Mouse (Mus musculus): ENCODE measurements at regions not wholly inside any gene's neighbourhood (a gene's known extent, or its start where the extent isn't known, plus 50 kb on each side); places are given as distances from the start of the nearest gene placed in this dataset.
"Not testable (repeated sequence)": the region's sequence is repeated elsewhere in the genome, so short reads cannot be mapped to it uniquely, and the experiment has no call there.

DNA sequence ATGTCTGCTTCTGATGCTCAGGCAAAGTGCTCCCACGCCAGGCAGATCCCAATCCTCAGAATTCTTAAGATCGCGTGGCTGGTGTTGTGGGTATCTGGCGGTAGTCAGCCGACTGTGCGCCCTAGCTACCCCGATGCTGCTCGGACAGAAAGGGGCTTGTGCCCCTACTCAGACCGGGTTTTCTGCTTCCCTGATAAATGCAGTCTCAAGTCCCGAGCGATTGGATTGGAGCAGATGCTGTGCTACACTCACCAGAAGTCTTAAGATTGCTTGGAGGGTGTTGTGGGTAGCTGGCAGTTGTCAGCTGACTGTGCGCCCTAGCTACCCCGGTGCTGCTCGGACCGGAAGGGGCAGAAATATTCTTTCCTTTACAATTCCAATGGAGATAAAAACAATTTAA, 99.3 kb downstream of the Gm7489 start:
- not testable (repeated sequence) for H3K36me3 ChIP-seq; H3K4me2 ChIP-seq; H3K9me3 ChIP-seq; H3K4me1 ChIP-seq; H3K27ac ChIP-seq; H3K27me3 ChIP-seq; H3K9ac ChIP-seq; ATAC-seq (ENCODE audit: insufficient number of reproducible peaks, insufficient read depth, low FRiP score, low TSS enrichment, low read depth); H3K4me3 ChIP-seq
- 89% methylated on average over 15 of the region's 15 CpGs for WGBS

DNA sequence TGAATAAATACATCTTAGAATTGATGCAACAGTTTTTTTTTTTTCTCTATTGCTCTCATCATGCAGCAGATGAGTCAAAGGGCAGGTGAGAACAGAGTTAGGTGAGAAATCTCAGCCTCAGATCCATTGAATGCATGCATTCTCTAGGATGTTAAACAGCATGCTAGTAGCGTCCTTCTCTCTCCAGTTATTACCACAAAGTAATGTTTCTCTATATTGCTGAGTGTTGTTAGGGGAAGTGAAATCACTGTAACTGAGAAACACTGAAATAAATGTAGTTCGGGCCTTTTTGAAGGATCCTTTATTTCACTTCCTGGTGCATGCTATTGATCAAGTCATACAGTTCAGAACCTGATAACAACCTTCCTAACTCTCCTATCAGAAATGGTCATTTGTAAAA, 105.2 kb downstream of the Gm7489 start:
- no peak overlapping the region for H3K4me3 ChIP-seq
- no peaks in the 10 kb centered on the region for H3K27me3 ChIP-seq
- WGBS = 71% methylated on average over 2 of the region's 2 CpGs
- no peak for ATAC-seq (ENCODE audit: insufficient number of reproducible peaks, insufficient read depth, low FRiP score, low TSS enrichment, low read depth)
- no peaks in the 10 kb centered on the region for H3K36me3 ChIP-seq
- H3K9ac ChIP-seq = no peak overlapping the region
- H3K4me2 ChIP-seq = no peak overlapping the region
- no peak overlapping the region for H3K27ac ChIP-seq
- no peaks in the 10 kb centered on the region for H3K9me3 ChIP-seq
- H3K4me1 ChIP-seq = no peaks in the 10 kb centered on the region

DNA sequence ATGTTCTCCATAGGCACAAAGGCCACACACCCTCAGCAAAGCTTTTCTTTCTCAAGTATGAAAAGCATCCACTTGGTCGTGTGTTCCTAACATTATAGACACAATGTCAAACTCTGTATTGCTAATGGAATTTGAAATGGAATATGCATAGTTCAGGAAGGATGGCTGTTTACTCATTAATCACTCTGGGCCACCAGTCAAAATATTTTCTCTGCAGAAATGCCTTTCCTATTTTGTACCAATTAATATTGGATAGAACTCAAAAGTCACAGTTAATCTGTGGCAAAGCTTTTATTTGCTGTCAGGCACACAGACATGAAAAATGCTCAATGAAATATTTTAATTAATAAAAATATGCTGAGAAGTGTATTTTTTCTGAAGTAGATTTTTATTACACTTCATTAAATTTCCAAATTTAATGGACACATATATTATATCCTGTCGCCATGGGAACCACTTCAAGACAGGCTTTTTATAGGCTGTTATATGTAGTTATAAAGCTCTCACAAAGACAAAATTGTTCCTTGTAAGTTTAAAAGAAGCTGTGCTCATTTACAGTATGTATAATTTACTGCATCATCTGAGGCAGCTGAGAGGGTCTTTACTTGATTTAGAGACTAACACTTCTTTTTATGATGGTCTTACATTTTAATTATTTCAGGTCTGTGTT, 110.6 kb downstream of the Gm7489 start:
- Histone ChIP-seq H3K4me3 (no peak overlapping the region), H3K9me3 (no peaks in the 10 kb centered on the region), H3K4me2 (no peak overlapping the region), H3K27me3 (no peaks in the 10 kb centered on the region), H3K9ac (no peak overlapping the region), H3K27ac (no peak overlapping the region), H3K4me1 (no peaks in the 10 kb centered on the region), H3K36me3 (no peaks in the 10 kb centered on the region)
- WGBS = 69% methylated on average over 2 of the region's 2 CpGs
- no peak for ATAC-seq (ENCODE audit: insufficient number of reproducible peaks, insufficient read depth, low FRiP score, low TSS enrichment, low read depth)

DNA sequence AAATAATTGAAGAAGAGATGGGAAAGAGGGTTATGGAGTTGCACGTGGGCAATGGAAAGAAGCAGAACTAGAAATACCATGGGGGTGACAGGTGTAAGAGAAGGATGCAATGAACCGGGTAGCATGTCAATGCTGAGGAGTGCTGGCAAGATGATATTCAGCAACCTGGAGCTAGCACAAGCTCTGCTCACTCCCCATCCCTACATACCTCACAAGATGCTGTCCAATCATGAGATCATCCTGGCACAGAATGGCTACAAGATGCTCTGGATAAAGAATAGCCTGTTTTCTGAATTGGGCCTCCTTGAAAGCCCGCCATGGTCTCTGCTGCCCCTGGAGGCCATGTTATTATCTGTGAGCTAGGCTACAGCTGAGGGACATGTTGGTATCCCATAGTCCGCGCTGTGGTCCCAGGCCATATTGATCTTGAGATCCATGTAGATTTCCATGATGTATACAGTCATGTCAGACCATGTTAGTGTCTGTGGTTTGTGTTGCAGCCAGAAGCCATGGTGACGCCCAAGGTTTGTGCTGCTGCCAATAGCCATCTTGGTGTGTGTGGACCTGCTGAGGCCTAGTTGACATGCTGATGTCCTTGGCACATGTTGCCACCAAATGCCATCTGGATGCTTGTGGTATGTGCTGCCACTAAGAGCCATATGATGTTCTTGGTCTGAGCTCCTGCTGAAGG, 114.0 kb downstream of the Gm7489 start:
- no peaks in the 10 kb centered on the region for H3K4me1 ChIP-seq
- WGBS = 92% methylated on average over 6 of the region's 6 CpGs
- H3K4me3 ChIP-seq = no peak overlapping the region
- ATAC-seq (ENCODE audit: insufficient number of reproducible peaks, insufficient read depth, low FRiP score, low TSS enrichment, low read depth) = no peak
- H3K9me3 ChIP-seq = no peaks in the 10 kb centered on the region
- H3K9ac ChIP-seq = no peak overlapping the region
- H3K27ac ChIP-seq = no peak overlapping the region
- H3K36me3 ChIP-seq = no peaks in the 10 kb centered on the region
- H3K27me3 ChIP-seq = no peaks in the 10 kb centered on the region
- H3K4me2 ChIP-seq = no peak overlapping the region

DNA sequence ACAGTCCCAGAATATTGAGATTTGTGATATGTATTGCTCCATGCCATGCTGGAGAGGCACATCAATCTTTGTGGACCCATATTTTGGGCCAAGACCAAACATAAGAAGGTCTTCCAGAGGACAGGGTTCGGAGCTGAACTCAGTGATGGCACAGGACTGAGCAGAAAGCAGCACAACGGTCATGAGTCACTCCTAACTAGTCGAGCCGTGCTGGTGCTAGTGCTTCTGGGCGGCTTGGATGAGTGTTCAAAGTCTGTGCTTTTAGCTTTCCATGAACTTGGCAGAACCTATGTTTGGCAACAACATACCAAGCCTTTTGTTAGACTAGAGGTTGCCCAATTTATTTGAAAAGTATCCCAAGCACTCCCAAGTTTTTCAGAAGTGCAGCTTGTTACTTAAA, 149.1 kb downstream of the Gm7489 start:
- Histone ChIP-seq H3K4me2 (no peak overlapping the region), H3K4me1 (no peaks in the 10 kb centered on the region), H3K27me3 (no peaks in the 10 kb centered on the region), H3K4me3 (no peak overlapping the region), H3K36me3 (no peaks in the 10 kb centered on the region), H3K9ac (no peak overlapping the region), H3K9me3 (no peaks in the 10 kb centered on the region), H3K27ac (no peak overlapping the region)
- 84% methylated on average over 5 of the region's 5 CpGs for WGBS
- no peak for ATAC-seq (ENCODE audit: insufficient number of reproducible peaks, insufficient read depth, low FRiP score, low TSS enrichment, low read depth)

DNA sequence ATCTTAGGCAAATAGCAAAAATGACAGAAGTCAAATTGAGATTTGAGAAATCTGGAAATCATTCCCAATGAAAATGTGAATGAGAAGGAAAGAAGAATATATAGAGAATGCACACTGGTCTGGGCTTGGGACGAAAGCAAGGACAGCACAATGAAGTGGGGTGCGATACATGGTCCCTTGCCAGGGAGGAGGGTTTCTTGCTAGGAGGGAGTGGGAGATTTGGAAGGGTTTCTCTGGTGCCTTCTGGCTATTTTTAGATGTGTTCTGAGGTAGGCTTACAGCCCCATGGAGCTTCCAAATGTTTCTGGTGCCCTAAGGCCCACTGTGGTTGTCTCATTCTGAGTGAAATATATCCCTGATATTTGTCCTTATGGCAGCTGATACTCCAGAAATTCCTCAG, 166.0 kb downstream of the Gm7489 start:
- H3K36me3 ChIP-seq = no peaks in the 10 kb centered on the region
- H3K27me3 ChIP-seq = no peaks in the 10 kb centered on the region
- no peak for ATAC-seq (ENCODE audit: insufficient number of reproducible peaks, insufficient read depth, low FRiP score, low TSS enrichment, low read depth)
- 0 out of 2 replicates have a peak, but pooled peaks cover 7% of the 10 kb centered on the region for H3K4me1 ChIP-seq
- no peak overlapping the region for H3K9ac ChIP-seq
- no peak overlapping the region for H3K27ac ChIP-seq
- H3K4me3 ChIP-seq = no peak overlapping the region
- WGBS = 69% methylated on average over 2 of the region's 2 CpGs
- no peak overlapping the region for H3K4me2 ChIP-seq
- no peaks in the 10 kb centered on the region for H3K9me3 ChIP-seq

DNA sequence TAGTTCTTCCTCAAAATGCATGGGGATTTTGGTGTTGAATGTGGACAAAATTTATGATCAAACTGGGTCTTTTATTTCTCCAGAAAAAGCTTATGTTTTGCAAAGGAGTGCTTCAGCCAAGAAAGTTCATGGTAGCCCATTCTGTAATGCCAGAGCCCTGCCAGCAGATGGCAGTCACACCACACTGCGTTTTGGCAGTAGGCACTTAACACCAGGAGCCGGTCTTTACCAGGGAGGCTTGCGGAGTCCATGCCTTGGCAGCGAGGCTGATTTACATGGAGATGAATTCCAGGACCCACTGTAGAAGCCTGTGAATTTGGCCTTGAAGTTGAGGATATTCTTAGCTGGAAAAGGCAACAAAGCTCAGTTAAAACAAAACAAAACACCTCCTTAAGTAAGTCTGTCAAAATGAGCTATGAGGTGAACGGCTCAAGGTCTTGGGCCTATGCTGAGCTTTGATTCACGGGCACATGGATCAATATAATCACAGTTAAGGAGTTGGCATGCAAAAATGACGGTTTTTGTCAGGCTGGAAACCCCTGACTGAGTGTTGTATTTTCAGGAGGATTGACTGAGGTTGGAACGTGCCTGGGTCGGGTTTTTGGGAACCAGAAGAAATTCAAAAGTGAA, 185.4 kb downstream of the Gm7489 start:
- Histone ChIP-seq H3K9me3 (no peaks in the 10 kb centered on the region), H3K9ac (no peak overlapping the region), H3K4me1 (peaks cover 4% of the 10 kb centered on the region; the same call in 1 of the 2 replicates), H3K27ac (no peak overlapping the region), H3K27me3 (no peaks in the 10 kb centered on the region), H3K36me3 (no peaks in the 10 kb centered on the region), H3K4me2 (no peak overlapping the region), H3K4me3 (no peak overlapping the region)
- WGBS = 40% methylated on average over 9 of the region's 9 CpGs
- ATAC-seq (ENCODE audit: insufficient number of reproducible peaks, insufficient read depth, low FRiP score, low TSS enrichment, low read depth) = no peak

DNA sequence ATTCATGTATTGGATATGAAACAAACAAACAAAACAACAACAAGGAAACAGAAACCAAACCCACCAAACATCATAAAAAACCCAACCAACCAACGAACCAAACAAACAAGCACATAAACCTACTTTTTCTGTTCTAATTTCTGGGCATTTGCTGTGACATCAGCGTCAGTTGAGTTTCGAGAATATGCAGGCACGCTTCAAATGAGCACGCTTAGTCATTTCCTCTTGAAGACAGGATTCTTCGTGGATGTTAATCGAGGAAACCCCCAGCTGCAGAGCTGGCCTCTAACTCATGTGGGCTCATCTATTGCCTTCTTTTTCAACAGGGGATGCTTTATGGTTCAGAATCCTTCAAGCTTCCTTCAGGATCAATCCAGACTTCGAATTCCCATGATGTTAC, 187.0 kb downstream of the Gm7489 start:
- no peaks in the 10 kb centered on the region for H3K27me3 ChIP-seq
- H3K4me1 ChIP-seq = peaks cover 4% of the 10 kb centered on the region; the same call in 1 of the 2 replicates
- 48% methylated on average over 8 of the region's 8 CpGs for WGBS
- H3K4me3 ChIP-seq = no peak overlapping the region
- no peaks in the 10 kb centered on the region for H3K9me3 ChIP-seq
- no peak for ATAC-seq (ENCODE audit: insufficient number of reproducible peaks, insufficient read depth, low FRiP score, low TSS enrichment, low read depth)
- no peak overlapping the region for H3K4me2 ChIP-seq
- no peak overlapping the region for H3K27ac ChIP-seq
- no peak overlapping the region for H3K9ac ChIP-seq
- no peaks in the 10 kb centered on the region for H3K36me3 ChIP-seq

DNA sequence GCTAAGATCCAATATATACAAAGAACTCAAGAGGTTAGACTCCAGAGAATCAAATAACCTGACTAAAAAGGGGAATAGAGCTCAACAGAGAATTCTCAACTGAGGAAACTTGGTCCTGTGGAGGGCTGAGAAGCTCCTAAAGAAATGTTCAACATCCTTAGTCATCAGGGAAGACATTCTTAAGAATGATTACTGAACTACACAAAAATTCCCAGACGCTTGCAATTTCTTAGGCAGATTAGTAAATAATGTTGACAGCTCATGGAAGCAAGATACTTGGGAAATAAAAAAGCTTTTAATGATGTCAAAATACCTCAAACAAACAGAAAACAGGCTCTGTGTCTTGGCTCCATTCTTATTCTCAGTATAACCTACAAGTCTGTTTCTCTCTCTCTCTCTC, 206.6 kb downstream of the Gm7489 start:
- no peaks in the 10 kb centered on the region for H3K9me3 ChIP-seq
- H3K27me3 ChIP-seq = no peaks in the 10 kb centered on the region
- no peak overlapping the region for H3K4me2 ChIP-seq
- H3K9ac ChIP-seq = no peak overlapping the region
- 77% methylated on average over 1 of the region's 1 CpGs for WGBS
- no peak overlapping the region for H3K27ac ChIP-seq
- no peaks in the 10 kb centered on the region for H3K36me3 ChIP-seq
- no peak overlapping the region for H3K4me3 ChIP-seq
- ATAC-seq (ENCODE audit: insufficient number of reproducible peaks, insufficient read depth, low FRiP score, low TSS enrichment, low read depth) = no peak
- H3K4me1 ChIP-seq = no peaks in the 10 kb centered on the region

DNA sequence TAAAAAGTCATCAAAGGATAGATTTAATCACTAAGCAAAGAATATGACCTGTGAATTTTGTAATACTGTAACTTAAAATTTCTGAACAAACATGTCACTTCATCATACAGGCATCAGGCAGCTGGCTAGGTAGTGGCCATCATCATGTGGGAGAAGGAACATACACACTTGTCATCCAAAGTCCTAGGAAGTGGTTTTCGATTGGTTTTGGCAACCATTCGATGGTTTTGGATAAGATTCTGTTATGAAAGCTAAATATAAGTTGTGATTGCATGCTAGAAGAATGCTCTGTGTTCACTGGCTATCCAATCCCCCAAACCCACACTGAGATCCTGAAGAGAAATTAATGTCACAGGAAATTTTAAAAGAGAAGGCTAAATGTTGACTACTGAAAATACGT, 207.7 kb downstream of the Gm7489 start:
- H3K27me3 ChIP-seq = no peaks in the 10 kb centered on the region
- H3K36me3 ChIP-seq = no peaks in the 10 kb centered on the region
- H3K4me2 ChIP-seq = no peak overlapping the region
- no peaks in the 10 kb centered on the region for H3K4me1 ChIP-seq
- H3K9ac ChIP-seq = no peak overlapping the region
- 81% methylated on average over 3 of the region's 3 CpGs for WGBS
- no peaks in the 10 kb centered on the region for H3K9me3 ChIP-seq
- H3K27ac ChIP-seq = no peak overlapping the region
- no peak for ATAC-seq (ENCODE audit: insufficient number of reproducible peaks, insufficient read depth, low FRiP score, low TSS enrichment, low read depth)
- H3K4me3 ChIP-seq = no peak overlapping the region

DNA sequence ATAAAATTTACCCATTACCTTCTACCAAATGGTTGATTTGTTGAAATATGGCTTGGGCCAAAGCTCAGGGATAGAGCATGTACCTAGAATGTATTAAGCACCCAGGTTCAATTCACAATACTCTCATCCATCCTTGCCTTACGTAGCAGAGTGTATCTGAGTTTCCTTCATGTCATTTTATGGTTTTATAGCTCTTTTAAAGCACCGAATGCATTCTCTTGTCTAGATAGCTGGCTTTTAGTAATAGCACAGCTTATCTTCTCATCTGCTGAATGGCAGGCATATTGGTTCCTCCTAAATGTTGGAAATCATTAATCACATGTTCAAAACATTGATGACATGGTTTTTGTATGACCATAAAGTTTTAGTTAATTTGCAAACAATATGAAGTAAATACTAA, 212.8 kb downstream of the Gm7489 start:
- Histone ChIP-seq H3K4me2 (no peak overlapping the region), H3K4me1 (no peaks in the 10 kb centered on the region), H3K9ac (no peak overlapping the region), H3K9me3 (no peaks in the 10 kb centered on the region), H3K36me3 (no peaks in the 10 kb centered on the region), H3K27me3 (no peaks in the 10 kb centered on the region), H3K4me3 (no peak overlapping the region), H3K27ac (no peak overlapping the region)
- no peak for ATAC-seq (ENCODE audit: insufficient number of reproducible peaks, insufficient read depth, low FRiP score, low TSS enrichment, low read depth)
- 80% methylated on average over 2 of the region's 2 CpGs for WGBS

DNA sequence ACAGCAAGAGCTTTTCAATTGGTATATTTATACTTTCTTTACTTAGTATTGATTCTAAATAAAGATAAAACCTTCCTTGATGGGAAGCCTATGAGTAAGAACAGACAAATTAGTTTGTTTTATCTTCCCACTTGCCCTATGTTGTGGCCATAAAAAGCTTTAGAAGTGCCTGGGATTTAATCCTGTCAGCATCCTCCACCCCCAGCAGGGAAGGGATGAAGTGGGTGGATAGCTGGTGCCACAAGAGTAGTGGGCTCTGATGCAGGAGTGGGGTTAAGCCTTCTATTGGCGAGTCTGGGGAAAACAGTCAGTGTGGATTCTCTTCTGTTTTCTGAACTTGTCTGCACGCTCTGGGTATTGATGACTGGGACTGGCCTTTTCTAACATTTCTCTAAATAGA, 227.7 kb downstream of the Gm7489 start:
- ATAC-seq (ENCODE audit: insufficient number of reproducible peaks, insufficient read depth, low FRiP score, low TSS enrichment, low read depth) = no peak
- no peaks in the 10 kb centered on the region for H3K9me3 ChIP-seq
- no peak overlapping the region for H3K4me3 ChIP-seq
- H3K9ac ChIP-seq = no peak overlapping the region
- no peaks in the 10 kb centered on the region for H3K4me1 ChIP-seq
- no peaks in the 10 kb centered on the region for H3K36me3 ChIP-seq
- H3K27me3 ChIP-seq = no peaks in the 10 kb centered on the region
- H3K4me2 ChIP-seq = no peak overlapping the region
- no peak overlapping the region for H3K27ac ChIP-seq
- 71% methylated on average over 2 of the region's 2 CpGs for WGBS
